Mouse (Mus musculus) kidney, adult 18-20 months (tissue): ENCODE measurements around the gene Gm7030.
"Not testable (repeated sequence)": the region's sequence is repeated elsewhere in the genome, so short reads cannot be mapped to it uniquely, and the experiment has no call there.

Experiments
- DNase-seq: peaks from one replicate; pipeline ENCODE4 v3.0.0; 2021

The Gm7030 gene

DNA sequence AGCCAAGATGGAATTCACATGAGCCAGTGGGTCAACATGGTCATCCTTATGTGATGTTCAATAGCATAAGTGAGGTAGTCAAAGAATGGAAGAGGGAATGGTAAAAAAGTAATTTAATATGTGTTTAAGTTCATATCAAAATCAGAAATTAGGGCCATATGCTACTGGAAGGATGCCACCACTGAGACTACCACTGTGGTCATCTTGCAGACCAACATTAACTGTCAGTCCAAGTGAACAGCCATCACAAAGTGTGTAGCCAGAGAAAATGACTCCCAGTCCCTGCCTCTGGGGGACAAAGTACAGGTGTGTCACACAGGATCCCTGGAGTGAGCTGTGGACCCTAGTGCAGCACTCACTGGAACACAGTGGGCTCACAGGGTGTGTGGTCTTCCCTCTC lies 47.3 kb downstream of the Gm7030 start:
- DNase-seq, result not testable (repeated sequence)

DNA sequence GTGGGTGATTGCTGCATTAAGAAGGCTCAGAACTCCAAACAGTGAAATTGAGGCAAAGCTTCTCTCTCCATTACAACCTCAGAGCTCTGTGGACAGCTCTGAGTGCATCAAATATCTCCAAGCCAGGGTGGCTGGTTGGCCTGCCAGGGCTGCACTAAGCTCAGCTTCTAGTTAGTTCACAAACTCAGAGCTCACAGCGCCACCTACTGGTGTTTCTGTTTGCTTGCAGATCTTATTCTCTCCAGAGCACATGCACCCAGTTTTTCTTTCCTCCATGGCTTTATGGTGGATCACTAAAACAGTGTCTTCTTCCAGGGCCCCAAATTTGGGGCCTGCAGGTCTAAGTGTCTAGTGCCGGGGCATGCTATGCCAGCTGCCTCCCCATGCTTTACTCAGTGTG lies 68.4 kb downstream of the Gm7030 start:
- peak; percentile 86 for DNase-seq
